Mouse (Mus musculus) lung, postnatal 10 days (tissue): ENCODE data around the gene Olfr980.
"Not testable (repeated sequence)": the region's sequence is repeated elsewhere in the genome, so short reads cannot be mapped to it uniquely, and the experiment has no call there.

Source experiments
- DNase-seq: peaks from one replicate; pipeline ENCODE4 v3.0.0; 2021

Gene Olfr980

GRCm38 (mm10) chr9:40009482-40009881, at the start of gene Olfr980:
TSS of gene Olfr980 (minus strand) at chr9:40009582.
- no peak for DNase-seq

- no peak for DNase-seq
Observed at GRCm38 (mm10) chr9:40050138-40050537, 40.8 kb upstream of the Olfr980 start.

- DNase-seq = no peak
Observed at GRCm38 (mm10) chr9:40021164-40021563, 11.8 kb upstream of the Olfr980 start, which contains the start of gene Olfr981. TSS of gene Olfr981 (plus strand) at chr9:40021464.

- no peak for DNase-seq
Observed at GRCm38 (mm10) chr9:40003365-40003764, 6.0 kb downstream of the Olfr980 start, which contains the start of gene Olfr979. TSS of gene Olfr979 (minus strand) at chr9:40003465.

GRCm38 (mm10) chr9:39991813-39992212, 17.6 kb downstream of the Olfr980 start, which contains the start of gene Olfr978:
TSS of gene Olfr978 (plus strand) at chr9:39992113.
- no peak for DNase-seq

GRCm38 (mm10) chr9:39976581-39977145, 32.7 kb downstream of the Olfr980 start:
- not testable (repeated sequence) for DNase-seq

- not testable (repeated sequence) for DNase-seq
Observed at GRCm38 (mm10) chr9:39961033-39961432, 48.3 kb downstream of the Olfr980 start, which contains the start of gene Olfr976. TSS of gene Olfr976 (minus strand) at chr9:39961133.
